Mouse (Mus musculus) ES-Bruce4 (cell line): ENCODE measurements at regions not wholly inside any gene's neighbourhood (a gene's known extent, or its start where the extent isn't known, plus 50 kb on each side); places are given as distances from the start of the nearest gene placed in this dataset.

Experiments
- H3K27ac ChIP-seq: 2 replicates; pipeline ENCODE4 v1.5.1; 2012; ENCODE audit warnings: low read length, inconsistent platforms; ENCODE audit not compliant: insufficient read depth
- H3K27me3 ChIP-seq: 2 replicates; pipeline ENCODE4 v1.6.1; 2012; ENCODE audit warnings: mild to moderate bottlenecking, low read length, inconsistent platforms; ENCODE audit not compliant: control insufficient read depth, poor library complexity, insufficient read depth, severe bottlenecking
- H3K36me3 ChIP-seq: 2 replicates; pipeline ENCODE4 v1.6.1; 2012; ENCODE audit warnings: inconsistent platforms, mild to moderate bottlenecking, low read length, moderate library complexity; ENCODE audit not compliant: control insufficient read depth, poor library complexity, insufficient read depth, severe bottlenecking
- H3K4me1 ChIP-seq: one replicate; pipeline ENCODE4 v1.8.1; 2011; ENCODE audit warnings: low read length; ENCODE audit not compliant: control insufficient read depth, insufficient read depth
- H3K4me3 ChIP-seq: 2 replicates; pipeline ENCODE4 v1.5.1; 2011; ENCODE audit warnings: low read depth, mild to moderate bottlenecking, low read length
- H3K9ac ChIP-seq: 2 replicates; pipeline ENCODE4 v1.6.1; 2012; ENCODE audit warnings: low read depth, mild to moderate bottlenecking, inconsistent platforms; ENCODE audit not compliant: poor library complexity, severe bottlenecking
- H3K9me3 ChIP-seq: replicated peaks from 2 replicates; pipeline ENCODE4 v1.6.1; 2012; ENCODE audit warnings: mild to moderate bottlenecking, low read length, inconsistent platforms; ENCODE audit not compliant: control insufficient read depth, poor library complexity, insufficient read depth, severe bottlenecking
- CTCF ChIP-seq: IDR thresholded peaks from one replicate; pipeline ENCODE4 v1.8.1; 2011; ENCODE audit warnings: low read depth, low read length
- EP300 ChIP-seq: IDR thresholded peaks from 2 replicates; pipeline ENCODE4 v1.6.1; 2011; ENCODE audit warnings: low read depth, low read length; ENCODE audit not compliant: insufficient read depth
- POLR2A ChIP-seq: IDR thresholded peaks from one replicate; pipeline ENCODE4 v1.8.1; 2011; ENCODE audit warnings: low read length; ENCODE audit not compliant: insufficient read depth

DNA sequence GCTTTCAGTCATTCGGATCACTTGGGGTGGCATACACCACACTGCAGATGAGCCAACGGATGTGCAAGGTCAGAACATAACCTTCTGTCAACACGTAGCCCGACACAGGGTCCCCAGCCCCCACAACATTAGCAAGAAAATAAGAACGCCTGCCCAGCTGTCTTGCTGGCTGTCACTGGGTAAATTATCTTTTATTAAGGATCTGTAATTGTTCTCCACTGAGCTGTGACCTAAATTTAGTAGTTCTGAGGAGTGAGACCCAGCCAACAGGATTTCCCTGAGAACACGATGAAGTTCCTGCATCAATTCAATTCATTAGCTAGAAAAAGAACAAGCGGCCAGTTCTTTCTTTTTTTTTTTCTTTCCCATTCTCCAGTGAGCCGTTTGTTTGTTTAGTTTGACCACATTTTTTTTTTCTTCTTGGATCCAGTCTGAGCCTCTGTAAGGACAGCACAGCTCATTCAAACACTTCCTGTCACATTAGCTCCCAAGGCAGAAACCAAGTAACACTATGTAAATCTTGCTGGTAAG is 472.5 kb upstream of the A1bg start:
- no peak for TF ChIP-seq EP300
- no peak for TF ChIP-seq CTCF
- no peak for TF ChIP-seq POLR2A
- Histone ChIP-seq H3K27me3 (no peaks in the 10 kb centered on the region), H3K4me3 (no peak overlapping the region), H3K9me3 (no peaks in the 10 kb centered on the region), H3K9ac (no peak overlapping the region), H3K4me1 (no peaks in the 10 kb centered on the region), H3K27ac (no peak overlapping the region), H3K36me3 (no peaks in the 10 kb centered on the region)

DNA sequence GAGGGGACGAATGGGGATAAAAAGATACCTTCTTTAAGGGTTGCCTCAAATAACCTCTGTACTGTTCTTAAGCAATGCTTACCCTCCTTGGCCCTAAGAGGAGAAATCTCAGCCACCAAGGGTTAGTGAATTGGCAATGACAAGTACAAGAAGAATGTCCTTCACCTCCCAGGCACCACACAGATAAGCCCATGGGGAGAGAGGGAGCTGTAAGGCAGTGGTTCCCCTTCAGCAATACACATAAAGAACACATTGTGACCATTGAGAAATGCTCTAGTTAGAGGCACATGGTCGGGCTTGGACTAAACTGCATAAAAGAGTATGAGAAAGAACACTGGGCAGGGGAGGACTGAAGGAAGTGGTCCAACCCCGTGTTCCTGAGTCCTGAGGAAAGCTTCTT is 457.9 kb upstream of the A1bg start:
- Histone ChIP-seq H3K27me3 (no peaks in the 10 kb centered on the region), H3K9ac (no peak overlapping the region), H3K4me1 (no peaks in the 10 kb centered on the region), H3K36me3 (no peaks in the 10 kb centered on the region), H3K27ac (no peak overlapping the region), H3K4me3 (no peak overlapping the region), H3K9me3 (no peaks in the 10 kb centered on the region)
- TF ChIP-seq CTCF (no peak), POLR2A (no peak), EP300 (no peak)

DNA sequence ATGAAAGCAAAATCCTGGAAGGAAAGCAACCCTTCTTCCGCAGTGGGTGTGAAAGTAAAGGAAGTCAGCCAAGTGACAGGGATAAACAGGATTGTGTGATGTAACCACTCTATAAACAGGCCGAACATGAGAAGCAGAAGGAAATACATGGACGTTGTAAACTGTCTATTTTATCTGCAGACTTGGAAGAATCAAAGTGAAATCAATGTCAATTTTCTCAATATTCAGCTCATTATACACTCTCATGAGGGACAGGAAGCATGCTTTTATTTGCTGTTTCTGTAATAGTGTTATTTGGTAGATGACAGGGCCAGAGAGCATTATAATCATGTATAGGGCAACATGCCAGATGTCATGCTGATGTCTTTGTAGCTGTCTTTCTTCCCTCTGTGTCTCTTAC is 443.5 kb upstream of the A1bg start:
- no peak overlapping the region for H3K4me3 ChIP-seq
- no peaks in the 10 kb centered on the region for H3K4me1 ChIP-seq
- no peak for TF ChIP-seq CTCF
- H3K36me3 ChIP-seq, result no peaks in the 10 kb centered on the region
- no peaks in the 10 kb centered on the region for H3K27me3 ChIP-seq
- H3K9ac ChIP-seq, result no peak overlapping the region
- H3K27ac ChIP-seq, result no peak overlapping the region
- H3K9me3 ChIP-seq, result no peaks in the 10 kb centered on the region

DNA sequence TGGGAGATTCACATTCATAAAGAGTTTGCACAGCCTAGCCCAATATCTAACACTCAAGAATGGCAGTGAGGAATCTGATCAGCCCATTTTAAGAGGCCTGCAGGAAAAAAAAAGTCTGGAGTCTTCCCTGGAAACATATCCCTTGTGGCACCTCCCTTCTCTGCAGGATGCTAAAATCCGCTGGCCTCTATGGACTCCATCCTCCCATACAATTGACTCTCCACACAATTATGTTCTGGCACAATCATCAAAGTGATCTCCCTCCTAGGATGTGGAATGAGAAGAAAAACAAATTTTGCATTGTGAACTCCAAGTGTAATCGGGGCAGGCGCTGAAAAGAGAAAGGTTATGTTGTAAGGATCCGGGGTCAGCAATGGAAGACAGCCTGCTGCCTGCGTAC is 442.7 kb upstream of the A1bg start:
- Histone ChIP-seq H3K36me3 (no peaks in the 10 kb centered on the region), H3K27ac (no peak overlapping the region), H3K9me3 (no peaks in the 10 kb centered on the region), H3K4me1 (no peaks in the 10 kb centered on the region), H3K27me3 (no peaks in the 10 kb centered on the region), H3K9ac (no peak overlapping the region), H3K4me3 (no peak overlapping the region)
- no peak for TF ChIP-seq CTCF
- no peak for TF ChIP-seq POLR2A
- no peak for TF ChIP-seq EP300

DNA sequence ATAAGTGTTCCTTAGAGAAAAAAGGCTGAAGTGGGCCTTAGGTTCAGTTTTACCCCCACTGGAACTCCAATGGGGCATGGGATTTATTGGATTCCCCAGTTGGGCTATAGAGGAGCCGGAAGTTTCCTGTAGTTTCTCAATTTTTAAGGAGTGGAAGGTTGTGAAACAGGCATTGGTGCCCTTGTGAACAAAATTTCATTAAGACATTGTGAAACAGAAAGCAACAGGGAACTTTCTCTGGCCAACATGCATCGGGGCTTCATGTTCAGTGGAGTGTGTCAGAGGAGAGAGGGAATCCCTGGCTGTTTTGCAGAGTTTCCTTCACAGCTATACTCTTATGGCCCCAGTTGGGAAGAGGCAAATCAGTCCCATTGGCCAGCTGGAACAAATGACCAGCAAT is 441.6 kb upstream of the A1bg start:
- H3K27ac ChIP-seq, result no peak overlapping the region
- no peak overlapping the region for H3K9ac ChIP-seq
- H3K4me3 ChIP-seq, result no peak overlapping the region
- TF ChIP-seq EP300 (no peak), CTCF (no peak)
- H3K4me1 ChIP-seq, result no peaks in the 10 kb centered on the region
- no peaks in the 10 kb centered on the region for H3K36me3 ChIP-seq
- H3K9me3 ChIP-seq, result no peaks in the 10 kb centered on the region
- no peaks in the 10 kb centered on the region for H3K27me3 ChIP-seq

DNA sequence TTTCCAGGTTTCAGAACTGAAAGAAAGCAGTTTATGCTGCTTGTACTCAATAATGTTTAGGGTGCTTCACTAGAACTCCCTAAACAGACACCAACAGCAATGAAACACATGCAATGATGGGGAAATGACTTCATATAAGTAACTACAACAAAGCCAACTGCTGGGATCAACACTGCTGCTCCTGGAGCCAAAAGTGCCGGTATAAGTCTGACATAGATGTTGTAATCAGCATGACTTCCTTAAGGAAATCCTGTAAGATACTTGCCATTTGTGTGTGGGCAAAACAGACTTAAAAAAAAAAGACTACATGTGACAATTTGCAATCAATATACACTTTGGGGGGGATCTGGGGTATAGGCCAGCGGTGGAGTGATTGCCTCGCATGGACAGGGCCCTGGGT is 438.4 kb upstream of the A1bg start:
- no peaks in the 10 kb centered on the region for H3K27me3 ChIP-seq

More for the DNA sequence above, 438.4 kb upstream of the A1bg start:
- no peaks in the 10 kb centered on the region for H3K4me1 ChIP-seq
- no peak for TF ChIP-seq CTCF
- no peak for TF ChIP-seq EP300
- TF ChIP-seq POLR2A, result no peak
- H3K27ac ChIP-seq, result no peak overlapping the region
- H3K36me3 ChIP-seq, result no peaks in the 10 kb centered on the region
- no peaks in the 10 kb centered on the region for H3K9me3 ChIP-seq
- H3K9ac ChIP-seq, result no peak overlapping the region
- H3K4me3 ChIP-seq, result no peak overlapping the region
